Mouse (Mus musculus) neutrophil, adult 83 days (primary cell): ENCODE results near the gene Tnpo2. TPM values are rescaled to one million over a fixed set of nuclear protein-coding genes. Genes with fewer than 3 reads are reported as not detected.

Experiments
- total RNA-seq, 2 experiments: library from RNA; stranded (reverse); gene quantifications; one replicate each; pipeline ENCODE4 v1.2.4; 2023

Tnpo2 gene
- 10 to 100 TPM; 34.3 to 53.0 TPM for total RNA-seq

GRCm38 (mm10) chr8:85036718-85037365 is at the start of gene Tnpo2:
Gene Tnpo2, plus strand, starts transcription at chr8:85036915.

DNA sequence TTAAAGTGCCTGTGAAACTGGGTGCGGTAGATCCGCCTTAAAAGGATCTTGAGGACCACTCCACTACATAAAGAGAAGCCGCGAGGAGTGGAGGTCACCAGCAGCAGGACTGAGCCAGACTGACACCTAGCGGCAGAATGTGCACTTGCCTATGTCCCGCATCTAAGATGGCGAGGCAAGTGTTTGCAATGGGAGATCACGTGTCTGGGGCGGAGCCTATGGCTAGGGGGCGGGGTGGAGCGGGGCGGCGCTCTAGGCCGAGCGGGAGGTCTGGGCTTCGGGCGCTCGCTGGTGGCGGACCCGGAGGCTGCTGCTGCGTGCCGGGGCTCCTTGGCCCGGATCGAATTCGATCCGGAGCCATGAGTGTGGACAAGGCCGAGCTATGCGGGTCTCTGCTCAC is 46.4 kb upstream of the Tnpo2 start, which contains the start of gene Hook2:
Hook2 (plus strand) TSS at position 255 of the 400 bp plus-strand sequence.

GRCm38 (mm10) chr8:85014431-85014830 is 22.3 kb upstream of the Tnpo2 start, which contains the start of gene Best2:
Gene Best2, minus strand, starts transcription at chr8:85014531.

DNA sequence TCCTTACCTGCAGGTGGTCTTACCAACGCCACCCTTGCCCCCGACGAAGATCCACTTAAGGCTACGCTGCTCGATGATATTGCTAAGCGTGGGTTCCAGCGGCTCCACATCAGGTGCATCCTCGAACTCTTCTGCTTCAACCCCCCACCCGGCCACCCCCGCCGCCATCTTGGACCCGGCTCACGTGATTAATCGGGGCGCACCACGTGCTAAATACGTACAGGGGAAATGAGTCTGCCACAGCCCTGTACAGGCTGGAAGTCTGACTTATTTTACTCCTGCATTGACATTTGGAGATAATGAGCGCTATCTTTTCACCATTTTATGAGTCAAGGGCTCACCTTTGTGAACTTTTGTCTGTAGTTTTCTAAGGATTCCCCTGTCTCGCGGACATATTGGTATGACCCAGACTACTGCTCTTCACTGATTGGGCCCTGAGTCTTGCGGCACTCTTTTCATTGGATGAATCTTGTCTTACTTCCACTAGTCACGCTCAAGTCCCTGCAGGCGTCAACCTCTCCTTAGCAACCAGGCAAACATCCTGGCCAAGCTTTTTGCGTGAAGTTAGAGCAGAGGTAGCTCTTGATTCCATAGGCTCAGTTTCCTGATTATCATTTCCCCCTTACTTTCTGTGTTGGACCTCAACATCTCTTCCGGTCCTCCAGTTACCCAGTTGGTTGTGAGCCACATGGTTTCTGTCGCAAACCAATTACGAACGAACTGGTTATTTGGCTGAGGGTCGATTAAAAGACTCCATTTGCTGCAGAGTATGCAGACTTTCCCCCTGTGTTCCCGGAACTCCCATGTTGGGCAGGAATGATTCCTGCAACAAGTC is 11.4 kb upstream of the Tnpo2 start, which contains the start of gene Asna1:
Asna1 (minus strand) TSS at position 184 of the 835 bp plus-strand sequence.

GRCm38 (mm10) chr8:85026670-85027515 is 9.8 kb upstream of the Tnpo2 start, which contains the start of gene Trir:
Gene Trir, plus strand, starts transcription at chr8:85026823.

DNA sequence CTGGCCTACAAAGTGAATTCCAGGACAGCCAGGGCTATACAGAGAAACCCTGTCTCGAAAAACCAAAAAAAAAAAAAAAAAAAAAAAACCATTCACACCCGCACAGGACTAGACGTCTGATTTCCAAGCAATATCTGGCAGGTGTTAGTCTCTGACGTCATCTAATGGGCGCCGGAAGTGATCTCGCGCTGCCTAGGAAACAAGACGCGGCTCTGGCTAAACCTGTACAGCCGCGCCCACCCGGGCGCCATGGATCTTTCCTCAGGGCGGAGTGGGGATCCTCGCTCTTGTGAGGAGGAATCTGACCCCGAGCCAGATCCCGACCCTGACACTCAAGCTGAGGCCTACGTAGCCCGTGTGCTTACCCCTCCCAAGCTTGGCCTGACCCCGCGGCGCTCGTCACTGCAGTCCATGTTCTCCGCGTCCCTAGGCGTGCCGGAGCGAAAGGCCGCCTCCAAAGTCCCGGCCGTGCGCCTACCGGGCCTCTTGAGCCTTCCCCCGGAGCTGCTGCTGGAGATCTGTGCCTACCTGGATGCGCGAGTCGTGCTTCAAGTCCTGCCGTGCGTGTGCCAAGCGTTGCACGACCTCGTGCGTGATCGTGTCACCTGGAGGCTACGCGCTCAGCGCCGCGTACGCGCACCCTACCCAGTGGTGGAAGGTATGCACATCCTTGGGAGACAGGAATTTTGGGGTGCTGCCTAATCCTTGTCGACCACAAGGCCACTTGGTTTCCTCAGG is 23.3 kb downstream of the Tnpo2 start, which contains the start of gene Fbxw9:
Fbxw9 (plus strand) TSS at position 177 of the 738 bp plus-strand sequence.

DNA sequence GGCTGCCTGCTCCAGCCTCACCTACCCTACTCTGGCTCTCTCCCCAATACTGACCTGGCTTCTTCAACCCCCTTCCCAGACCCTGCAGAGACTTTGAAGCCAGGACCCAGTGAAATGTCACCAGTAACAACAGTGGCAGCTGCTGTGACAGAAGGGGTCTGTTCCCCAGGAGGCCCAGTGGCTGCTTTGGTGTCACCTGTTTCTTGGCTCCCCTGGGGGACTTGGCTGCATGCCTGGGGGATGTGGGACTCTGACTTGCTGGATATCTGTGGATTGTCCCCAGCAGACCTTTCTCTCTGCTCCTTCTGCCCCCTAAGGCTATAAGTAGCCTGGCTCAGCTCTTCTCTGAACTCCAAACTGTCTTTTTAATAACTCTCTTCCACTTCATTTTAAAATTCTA is 31.3 kb downstream of the Tnpo2 start, which contains the start of gene Gm5741:
Gm5741 (minus strand) TSS at position 1 of the 400 bp plus-strand sequence.

GRCm38 (mm10) chr8:85071514-85072281 is 35.0 kb downstream of the Tnpo2 start, which contains the start of gene Dhps:
Gene Dhps, plus strand, starts transcription at chr8:85071757.

GRCm38 (mm10) chr8:85080532-85081215 is 44.0 kb downstream of the Tnpo2 start, which contains the start of gene Wdr83os:
Gene Wdr83os, plus strand, starts transcription at chr8:85080740.

GRCm38 (mm10) chr8:85081216-85081555 is 44.5 kb downstream of the Tnpo2 start, which contains the start of gene Wdr83:
Gene Wdr83, minus strand, starts transcription at chr8:85081306.

GRCm38 (mm10) chr8:85083108-85083813 is 46.5 kb downstream of the Tnpo2 start, which contains the start of gene Man2b1:
Gene Man2b1, plus strand, starts transcription at chr8:85083270.

Other genes starting within 250 kb of the Tnpo2 start
- 10 to 100 TPM; 22.4 to 35.3 TPM for gene Nfix, start 236.6 kb upstream of the Tnpo2 start, total RNA-seq
- gene Dand5, start 214.1 kb upstream of the Tnpo2 start, total RNA-seq: 1 to 10 TPM; 1.2 to 1.9 TPM
- 1 to 10 TPM; 6.7 to 9.4 TPM for gene Gadd45gip1, start 205.4 kb upstream of the Tnpo2 start, total RNA-seq
- gene Rad23a, start 196.2 kb upstream of the Tnpo2 start, total RNA-seq: 10 to 100 TPM; 45.1 to 61.6 TPM
- 100 to 1,000 TPM; 331 to 384 TPM for gene Calr, start 190.0 kb upstream of the Tnpo2 start, total RNA-seq
- gene Farsa, start 179.9 kb upstream of the Tnpo2 start, total RNA-seq: 10 to 100 TPM; 27.1 to 36.2 TPM
- gene Syce2, start 164.8 kb upstream of the Tnpo2 start, total RNA-seq: 10 to 100 TPM; 14.8 to 20.6 TPM
- 10 to 100 TPM in 1 of 2 experiments, 1 to 10 TPM in 1; 9.6 to 11.3 TPM for gene Gcdh, start 143.0 kb upstream of the Tnpo2 start, total RNA-seq
- 10 to 100 TPM; 21.1 to 28.8 TPM for gene Klf1, start 135.0 kb upstream of the Tnpo2 start, total RNA-seq
- 10 to 100 TPM; 20.0 to 24.8 TPM for gene Dnase2a, start 128.4 kb upstream of the Tnpo2 start, total RNA-seq
- not detected for gene Mast1, start 99.6 kb upstream of the Tnpo2 start, total RNA-seq
- gene Rtbdn, start 89.9 kb upstream of the Tnpo2 start, total RNA-seq: not detected
- not detected for gene Gm49661, start 67.5 kb upstream of the Tnpo2 start, total RNA-seq
- gene Prdx2, start 67.3 kb upstream of the Tnpo2 start, total RNA-seq: 100 to 1,000 TPM; 117 to 203 TPM
- 10 to 100 TPM; 35.2 to 37.9 TPM for gene Rnaseh2a, start 67.1 kb upstream of the Tnpo2 start, total RNA-seq
- gene Junb, start 58.2 kb upstream of the Tnpo2 start, total RNA-seq: 1,000 to 10,000 TPM; 1,182 to 1,374 TPM
- 1 to 10 TPM in 1 of 2 experiments, under 1 TPM in 1; 0.83 to 1.1 TPM for gene Hook2, start 46.3 kb upstream of the Tnpo2 start, total RNA-seq
- not detected for gene Best2, start 22.4 kb upstream of the Tnpo2 start, total RNA-seq
- 10 to 100 TPM; 56.3 to 62.0 TPM for gene Asna1, start 11.6 kb upstream of the Tnpo2 start, total RNA-seq
- gene Trir, start 10.1 kb upstream of the Tnpo2 start, total RNA-seq: 100 to 1,000 TPM; 154 TPM
- 1 to 10 TPM; 4.8 to 6.4 TPM for gene Fbxw9, start 23.1 kb downstream of the Tnpo2 start, total RNA-seq
- gene Gm5741, start 31.1 kb downstream of the Tnpo2 start, total RNA-seq: not detected
- gene Dhps, start 34.8 kb downstream of the Tnpo2 start, total RNA-seq: 10 to 100 TPM; 35.8 to 38.4 TPM
- 10 to 100 TPM; 36.7 TPM for gene Wdr83os, start 43.8 kb downstream of the Tnpo2 start, total RNA-seq
- gene Wdr83, start 44.4 kb downstream of the Tnpo2 start, total RNA-seq: 10 to 100 TPM; 12.1 to 19.5 TPM
- 100 to 1,000 TPM; 291 to 306 TPM for gene Man2b1, start 46.4 kb downstream of the Tnpo2 start, total RNA-seq
- not detected for gene Zfp791, start 86.2 kb downstream of the Tnpo2 start, total RNA-seq
- not detected for gene Cks1brt, start 115.0 kb downstream of the Tnpo2 start, total RNA-seq
- gene Olfr371, start 189.1 kb downstream of the Tnpo2 start, total RNA-seq: not detected